Mouse (Mus musculus): ENCODE data around the gene 1700029J07Rik. TPM values are rescaled to one million over a fixed set of nuclear protein-coding genes. Genes with fewer than 3 reads are reported as not detected.

The 1700029J07Rik gene
- total RNA-seq, 1 experiment = 0.36 TPM

GRCm38 (mm10) chr8:45973988-45974505, 1.0 kb downstream of the 1700029J07Rik start:
- Histone ChIP-seq H3K27ac (ENCODE audit: insufficient read depth, low read depth, low read length, poor library complexity, severe bottlenecking) (no peak overlapping the region), H3K4me1 (ENCODE audit: control insufficient read depth in 2 of 2, insufficient read depth in 2 of 2, low read length in 2 of 2, poor library complexity in 1 of 2) (no peaks in the 10 kb centered on the region), H3K9ac (ENCODE audit: insufficient read depth, low read depth, low read length, poor library complexity, severe bottlenecking) (no peak overlapping the region), H3K9me3 (ENCODE audit: control insufficient read depth, insufficient read depth, low read depth, low read length) (no peaks in the 10 kb centered on the region), H3K36me3 (ENCODE audit: control insufficient read depth, insufficient read depth, low read length, poor library complexity, severe bottlenecking) (no peaks in the 10 kb centered on the region; the same call in 1 of the 2 replicates), H3K4me3 (ENCODE audit: insufficient read depth in 1 of 2, low read depth in 1 of 2, low read length in 2 of 2, poor library complexity in 1 of 2, severe bottlenecking in 1 of 2) (no peak overlapping the region)
- in situ Hi-C loops (cut with MboI; ENCODE audit: low sequenced_read_pairs in 2 of 2, unreplicated experiment in 2 of 2) = no loop called here
- DNase-seq (ENCODE audit: low read depth, low spot score) = no peak
- no peak for TF ChIP-seq MAFK (IDR thresholded peaks at IDR 0.05; ENCODE audit: insufficient read depth, low read depth, low read length)
- no peak for TF ChIP-seq CHD2 (IDR thresholded peaks at IDR 0.05; ENCODE audit: low read depth, low read length)
- TF ChIP-seq HCFC1 (IDR thresholded peaks at IDR 0.05; ENCODE audit: borderline replicate concordance, insufficient read depth, low read length) = no peak
- no peak for TF ChIP-seq ZNF384 (IDR thresholded peaks at IDR 0.05; ENCODE audit: low read depth, low read length)
- no peak for TF ChIP-seq ZC3H11A (IDR thresholded peaks at IDR 0.05; ENCODE audit: borderline replicate concordance, low read depth, low read length)

GRCm38 (mm10) chr8:45970894-45971293, 4.2 kb downstream of the 1700029J07Rik start:
- TF ChIP-seq HCFC1 (IDR thresholded peaks at IDR 0.05; ENCODE audit: borderline replicate concordance, insufficient read depth, low read length) (no peak), MAFK (IDR thresholded peaks at IDR 0.05; ENCODE audit: insufficient read depth, low read depth, low read length) (no peak), ZC3H11A (IDR thresholded peaks at IDR 0.05; ENCODE audit: borderline replicate concordance, low read depth, low read length) (no peak), CHD2 (IDR thresholded peaks at IDR 0.05; ENCODE audit: low read depth, low read length) (no peak), ZNF384 (IDR thresholded peaks at IDR 0.05; ENCODE audit: low read depth, low read length) (no peak)
- no peak overlapping the region for H3K9ac ChIP-seq (ENCODE audit: insufficient read depth, low read depth, low read length, poor library complexity, severe bottlenecking)
- H3K9me3 ChIP-seq (ENCODE audit: control insufficient read depth, insufficient read depth, low read depth, low read length) = no peaks in the 10 kb centered on the region
- in situ Hi-C loops (cut with MboI; ENCODE audit: low sequenced_read_pairs in 2 of 2, unreplicated experiment in 2 of 2) = no loop called here
- H3K27ac ChIP-seq (ENCODE audit: insufficient read depth, low read depth, low read length, poor library complexity, severe bottlenecking) = no peak overlapping the region
- no peak overlapping the region for H3K4me3 ChIP-seq (ENCODE audit: insufficient read depth in 1 of 2, low read depth in 1 of 2, low read length in 2 of 2, poor library complexity in 1 of 2, severe bottlenecking in 1 of 2)
- H3K4me1 ChIP-seq (ENCODE audit: control insufficient read depth in 2 of 2, insufficient read depth in 2 of 2, low read length in 2 of 2, poor library complexity in 1 of 2) = no peaks in the 10 kb centered on the region
- DNase-seq (ENCODE audit: low read depth, low spot score) = no peak
- H3K36me3 ChIP-seq (ENCODE audit: control insufficient read depth, insufficient read depth, low read length, poor library complexity, severe bottlenecking) = no peaks in the 10 kb centered on the region

GRCm38 (mm10) chr8:45950622-45951021, 24.4 kb downstream of the 1700029J07Rik start:
- no peaks in the 10 kb centered on the region for H3K9me3 ChIP-seq (ENCODE audit: control insufficient read depth, insufficient read depth, low read depth, low read length)
- no peaks in the 10 kb centered on the region for H3K36me3 ChIP-seq (ENCODE audit: control insufficient read depth, insufficient read depth, low read length, poor library complexity, severe bottlenecking)
- H3K4me3 ChIP-seq (ENCODE audit: insufficient read depth in 1 of 2, low read depth in 1 of 2, low read length in 2 of 2, poor library complexity in 1 of 2, severe bottlenecking in 1 of 2) = no peak overlapping the region
- DNase-seq (ENCODE audit: low read depth, low spot score) = no peak
- in situ Hi-C loops (cut with MboI; ENCODE audit: low sequenced_read_pairs in 2 of 2, unreplicated experiment in 2 of 2) = no loop called here
- H3K27ac ChIP-seq (ENCODE audit: insufficient read depth, low read depth, low read length, poor library complexity, severe bottlenecking) = no peak overlapping the region
- H3K4me1 ChIP-seq (ENCODE audit: control insufficient read depth in 2 of 2, insufficient read depth in 2 of 2, low read length in 2 of 2, poor library complexity in 1 of 2) = no peaks in the 10 kb centered on the region
- no peak for TF ChIP-seq CHD2 (IDR thresholded peaks at IDR 0.05; ENCODE audit: low read depth, low read length)
- no peak for TF ChIP-seq HCFC1 (IDR thresholded peaks at IDR 0.05; ENCODE audit: borderline replicate concordance, insufficient read depth, low read length)
- TF ChIP-seq ZC3H11A (IDR thresholded peaks at IDR 0.05; ENCODE audit: borderline replicate concordance, low read depth, low read length) = no peak
- no peak for TF ChIP-seq ZNF384 (IDR thresholded peaks at IDR 0.05; ENCODE audit: low read depth, low read length)
- TF ChIP-seq MAFK (IDR thresholded peaks at IDR 0.05; ENCODE audit: insufficient read depth, low read depth, low read length) = no peak
- no peak overlapping the region for H3K9ac ChIP-seq (ENCODE audit: insufficient read depth, low read depth, low read length, poor library complexity, severe bottlenecking)

GRCm38 (mm10) chr8:45946283-45946682, 28.8 kb downstream of the 1700029J07Rik start:
- Histone ChIP-seq H3K4me1 (ENCODE audit: control insufficient read depth in 2 of 2, insufficient read depth in 2 of 2, low read length in 2 of 2, poor library complexity in 1 of 2) (no peaks in the 10 kb centered on the region), H3K36me3 (ENCODE audit: control insufficient read depth, insufficient read depth, low read length, poor library complexity, severe bottlenecking) (no peaks in the 10 kb centered on the region), H3K9me3 (ENCODE audit: control insufficient read depth, insufficient read depth, low read depth, low read length) (no peaks in the 10 kb centered on the region), H3K9ac (ENCODE audit: insufficient read depth, low read depth, low read length, poor library complexity, severe bottlenecking) (no peak overlapping the region), H3K27ac (ENCODE audit: insufficient read depth, low read depth, low read length, poor library complexity, severe bottlenecking) (no peak overlapping the region), H3K4me3 (ENCODE audit: insufficient read depth in 1 of 2, low read depth in 1 of 2, low read length in 2 of 2, poor library complexity in 1 of 2, severe bottlenecking in 1 of 2) (no peak overlapping the region)
- in situ Hi-C loops (cut with MboI; ENCODE audit: low sequenced_read_pairs in 2 of 2, unreplicated experiment in 2 of 2) = no loop called here
- TF ChIP-seq CHD2 (IDR thresholded peaks at IDR 0.05; ENCODE audit: low read depth, low read length) (no peak), ZNF384 (IDR thresholded peaks at IDR 0.05; ENCODE audit: low read depth, low read length) (no peak), HCFC1 (IDR thresholded peaks at IDR 0.05; ENCODE audit: borderline replicate concordance, insufficient read depth, low read length) (no peak), ZC3H11A (IDR thresholded peaks at IDR 0.05; ENCODE audit: borderline replicate concordance, low read depth, low read length) (no peak), MAFK (IDR thresholded peaks at IDR 0.05; ENCODE audit: insufficient read depth, low read depth, low read length) (no peak)
- no peak for DNase-seq (ENCODE audit: low read depth, low spot score)

All from ES-E14 (cell line).